Mouse (Mus musculus): ENCODE measurements around the gene Ugt1a9.

DNA sequence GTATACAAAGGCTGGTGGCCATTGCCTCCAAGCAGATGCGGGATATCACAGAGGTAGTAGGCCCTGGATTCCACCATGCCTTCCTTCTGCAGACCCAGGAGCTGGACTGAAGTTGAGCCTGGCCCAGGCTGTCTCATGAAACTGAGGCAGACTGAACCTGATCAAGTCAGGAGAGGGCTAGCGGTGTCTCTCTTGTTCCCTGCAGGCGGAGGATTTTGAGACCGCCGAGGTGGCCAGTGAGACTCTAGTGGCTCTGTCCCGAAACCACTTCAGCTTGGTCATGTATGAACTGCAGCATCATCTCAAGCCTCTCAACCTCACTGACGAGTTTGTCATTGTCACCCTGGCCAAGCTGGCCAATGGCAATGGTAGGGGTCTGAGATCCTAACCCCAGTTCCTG is 159.8 kb downstream of the Ugt1a9 start:
- TF ChIP-seq CTCF (IDR thresholded peaks at IDR 0.05; ENCODE audit: low read depth, low read length), result no peak
- TF ChIP-seq GATA1 (IDR thresholded peaks at IDR 0.05; ENCODE audit: borderline replicate concordance, low read length), result no peak
